ENCODE assay signal across 8 mouse cellular contexts in genomic region chr4:70409994-70410721, GRCm38 (mm10). TPM values are rescaled to one million over a fixed set of nuclear protein-coding genes. Genes with fewer than 3 reads are reported as not detected.
DNase-seq lines count a peak whose midpoint lies in the region; ATAC-seq lines count a peak whose summit lies in the region.

Cdk5rap2 (minus strand) TSS chr4:70410443.

- H3K9me3 ChIP-seq in hindbrain, embryonic 15.5 days, result no peaks in the 10 kb centered on the region

- peaks cover 36% of the 10 kb centered on the region for H3K4me1 ChIP-seq in hindbrain, embryonic 15.5 days (replicated peaks)

- peak within 1 kb of the TSS; percentile 82 for H3K27ac ChIP-seq in hindbrain, embryonic 15.5 days (replicated peaks)

- WGBS in hindbrain, embryonic 15.5 days, result under 1% methylated on average over 55 of the region's 55 CpGs

- H3K4me2 ChIP-seq in hindbrain, embryonic 15.5 days, result peak within 1 kb of the TSS; percentile 76

- ATAC-seq in hindbrain, embryonic 15.5 days (ENCODE audit: low FRiP score, low read depth), result peak; percentile 97

- H3K9ac ChIP-seq in hindbrain, embryonic 15.5 days, result peak within 1 kb of the TSS; percentile 93

- H3K4me3 ChIP-seq in hindbrain, embryonic 15.5 days, result peak within 1 kb of the TSS; percentile 99

- no peaks in the 10 kb centered on the region for H3K36me3 ChIP-seq in hindbrain, embryonic 15.5 days

- peak; percentile 96 for DNase-seq in T-cell, adult 2 months (ENCODE audit: low spot score)
- peak; percentile 94 to 96 for DNase-seq in cerebellum, postnatal 36 days
- DNase-seq in frontal cortex, postnatal 36 days (ENCODE audit: low spot score in 2 of 2), result peak; percentile 97 to 98
- DNase-seq in left cerebral cortex, adult 11 months (ENCODE audit: low spot score), result peak; percentile 96
- peak; percentile 97 to 98 for DNase-seq in lung, postnatal 4 days
- peak; percentile 95 for DNase-seq in retina, postnatal 7 days (ENCODE audit: low read depth, low spot score)
- DNase-seq in urinary bladder, adult 2 months (ENCODE audit: low spot score), result peak; percentile 90

- no peaks in the 10 kb centered on the region for H3K27me3 ChIP-seq in hindbrain, embryonic 15.5 days

RNA-seq across cellular contexts. Expression of gene Cdk5rap2, which starts in this region (rescaled TPM):
- 8.9 and 10.2 TPM in 2 replicates for polyA plus RNA-seq in hindbrain, embryonic 15.5 days (2015; fragmentation: Nextera tagmentation; extraction: Ambion mirVana)
- polyA plus RNA-seq in urinary bladder, adult 2 months (2012; rRNA removed), result 5.7 and 8.0 TPM in 2 replicates

Comparison
In these comparisons a context has a peak if more than half of its experiments do, and no peak if none do; other contexts are left out.
1. Peak in every context shown above with its lines: DNase-seq, ATAC-seq, H3K4me3 ChIP-seq and H3K27ac ChIP-seq.